Mouse (Mus musculus): ENCODE results near the gene Tmem259. TPM values are rescaled to one million over a fixed set of nuclear protein-coding genes. Genes with fewer than 3 reads are reported as not detected.

Tmem259 gene
- total and polyA plus RNA-seq, 3 experiments: 41.6 to 264 (median 79.8) TPM

DNA sequence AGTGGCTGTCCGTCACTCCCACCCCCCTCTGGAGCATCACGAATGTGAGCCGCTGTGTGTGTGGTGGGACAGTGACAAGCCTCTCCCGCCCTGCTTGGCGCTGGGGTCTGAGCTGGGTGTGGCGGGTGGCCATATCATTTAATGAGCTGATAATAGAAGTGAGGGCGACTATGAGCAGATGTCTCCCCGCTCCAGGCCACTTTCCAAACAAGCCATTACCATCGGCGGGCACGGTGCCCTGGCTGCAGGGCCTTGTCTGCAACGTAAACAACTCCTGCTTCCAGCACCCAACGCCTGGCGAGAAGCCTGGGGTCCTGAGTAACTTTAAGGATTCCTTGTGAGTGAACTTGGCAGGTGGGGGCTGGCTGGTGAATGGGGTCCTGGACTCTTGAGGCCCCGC is 13.7 kb upstream of the Tmem259 start:
- no peak for DNase-seq (ENCODE audit: low spot score)
- H3K4me3 ChIP-seq (ENCODE audit: low read depth, low read length): peak overlapping the region; percentile 74
- peaks cover 64% of the 10 kb centered on the region for H3K4me1 ChIP-seq (ENCODE audit: insufficient read depth, low read depth, low read length)
- TF ChIP-seq TAL1 (conservative IDR thresholded peaks at IDR 0.05; ENCODE audit: low read depth, low read length) (no peak), POLR2AphosphoS5 (IDR thresholded peaks at IDR 0.05; ENCODE audit: insufficient replicate concordance, low read depth, low read length) (no peak), GATA1 (IDR thresholded peaks at IDR 0.05; ENCODE audit: borderline replicate concordance, low read length) (no peak), CTCF (IDR thresholded peaks at IDR 0.05; ENCODE audit: low read depth, low read length) (no peak), GATA2 (IDR thresholded peaks at IDR 0.05; ENCODE audit: borderline replicate concordance, low read depth, low read length) (no peak)
- no peaks in the 10 kb centered on the region for H3K9me3 ChIP-seq (replicated peaks)
- no peak for ATAC-seq (ENCODE audit: extremely low read depth, insufficient number of reproducible peaks, low FRiP score, poor library complexity, severe bottlenecking)
- no peaks in the 10 kb centered on the region for H3K27me3 ChIP-seq (ENCODE audit: insufficient read depth, low read length)
- H3K36me3 ChIP-seq (replicated peaks): peaks cover 66% of the 10 kb centered on the region

DNA sequence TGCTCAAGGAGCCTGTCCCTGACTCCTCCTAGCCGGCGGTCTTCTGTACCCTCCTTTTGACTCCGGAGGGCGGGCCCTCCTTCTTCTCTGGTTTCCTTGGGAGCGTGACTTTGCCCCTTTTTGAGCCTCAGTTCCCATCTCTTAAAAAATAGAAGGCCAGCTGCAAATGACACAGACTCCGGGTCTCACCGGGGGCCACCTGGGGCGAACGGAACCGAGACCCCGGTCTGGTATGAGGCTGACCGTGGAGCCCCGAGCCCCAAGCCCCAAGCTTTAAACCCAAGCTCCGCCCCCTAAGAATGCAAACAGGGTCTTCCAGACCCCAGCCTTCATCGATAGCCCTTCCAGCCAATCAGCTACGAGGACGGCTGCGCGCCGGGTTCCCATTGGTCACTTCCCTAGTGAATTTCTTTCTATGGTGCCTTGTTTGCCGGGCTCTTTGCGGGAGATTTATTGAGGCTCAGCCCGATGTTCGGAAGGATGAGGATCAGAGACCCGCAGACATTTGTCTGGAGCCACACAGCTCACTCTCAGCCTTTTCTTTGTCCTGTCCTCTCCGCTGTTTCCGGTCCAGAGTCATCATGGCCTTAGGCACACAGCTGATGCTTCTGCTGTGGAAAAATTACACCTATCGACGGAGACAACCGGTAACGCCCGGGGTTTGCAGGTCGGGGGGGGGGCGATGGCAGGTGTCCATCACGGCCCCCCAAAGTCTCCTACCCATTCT is 13.1 kb upstream of the Tmem259 start:
- DNase-seq (ENCODE audit: low spot score) (peak; percentile 95), ATAC-seq (ENCODE audit: extremely low read depth, insufficient number of reproducible peaks, low FRiP score, poor library complexity, severe bottlenecking) (peak; percentile 71)
- Histone ChIP-seq H3K4me3 (ENCODE audit: low read depth, low read length) (peak overlapping the region; percentile 74), H3K9me3 (replicated peaks) (peaks cover 4% of the 10 kb centered on the region), H3K4me1 (ENCODE audit: insufficient read depth, low read depth, low read length) (peaks cover 62% of the 10 kb centered on the region), H3K36me3 (replicated peaks) (peaks cover 64% of the 10 kb centered on the region), H3K27me3 (ENCODE audit: insufficient read depth, low read length) (no peaks in the 10 kb centered on the region)
- TF ChIP-seq CTCF (IDR thresholded peaks at IDR 0.05; ENCODE audit: low read depth, low read length) (no peak), GATA1 (IDR thresholded peaks at IDR 0.05; ENCODE audit: borderline replicate concordance, low read length) (no peak), TAL1 (conservative IDR thresholded peaks at IDR 0.05; ENCODE audit: low read depth, low read length) (no peak), POLR2AphosphoS5 (IDR thresholded peaks at IDR 0.05; ENCODE audit: insufficient replicate concordance, low read depth, low read length) (no peak), GATA2 (IDR thresholded peaks at IDR 0.05; ENCODE audit: borderline replicate concordance, low read depth, low read length) (no peak)

DNA sequence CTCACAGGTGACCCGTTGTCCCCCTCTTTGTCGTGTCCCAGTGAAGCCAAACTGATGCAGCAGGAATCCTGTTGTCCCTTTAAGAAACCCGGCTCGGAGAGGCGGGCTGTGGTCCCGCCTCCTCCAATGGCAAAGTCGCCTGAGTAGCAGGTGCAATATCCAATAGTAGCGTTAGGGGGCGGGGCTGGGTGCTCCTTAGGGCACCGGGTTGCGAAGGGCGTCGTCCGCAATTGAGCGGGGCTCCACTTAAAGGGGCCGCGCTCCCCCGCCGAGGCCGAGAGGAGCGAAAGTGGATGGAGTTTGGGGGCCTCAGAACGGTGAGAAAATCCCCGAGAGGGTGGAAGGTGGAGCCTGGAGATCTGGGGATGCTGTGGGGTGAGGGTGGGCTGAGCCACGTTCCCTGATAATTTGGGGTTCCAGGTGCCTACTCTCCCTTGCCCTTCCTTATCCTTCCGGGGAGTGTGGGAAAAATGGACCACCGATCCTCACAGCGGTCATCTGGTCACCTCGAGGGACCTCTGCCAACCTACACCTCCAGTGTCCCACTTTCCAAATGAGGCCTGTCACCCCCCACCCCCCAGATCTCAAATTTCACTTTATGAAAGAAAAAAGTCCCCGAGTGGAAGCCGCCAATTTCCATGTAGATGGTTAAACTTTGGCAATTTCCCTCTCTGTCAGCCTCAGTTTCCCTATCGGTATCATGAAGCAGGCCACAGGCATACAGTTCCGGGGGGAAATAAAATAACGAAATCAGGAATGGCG is 12.3 kb upstream of the Tmem259 start, which contains the start of gene Abca7:
Abca7 (plus strand) TSS at position 223 of the 762 bp plus-strand sequence.
- Histone ChIP-seq H3K4me3 (ENCODE audit: low read depth, low read length) (peak within 1 kb of the TSS; percentile 74), H3K9me3 (replicated peaks) (peaks cover 9% of the 10 kb centered on the region), H3K4me1 (ENCODE audit: insufficient read depth, low read depth, low read length) (peaks cover 57% of the 10 kb centered on the region), H3K36me3 (replicated peaks) (peaks cover 59% of the 10 kb centered on the region), H3K27me3 (ENCODE audit: insufficient read depth, low read length) (no peaks in the 10 kb centered on the region)
- TF ChIP-seq TAL1 (conservative IDR thresholded peaks at IDR 0.05; ENCODE audit: low read depth, low read length) (no peak), GATA2 (IDR thresholded peaks at IDR 0.05; ENCODE audit: borderline replicate concordance, low read depth, low read length) (no peak), CTCF (IDR thresholded peaks at IDR 0.05; ENCODE audit: low read depth, low read length) (no peak), GATA1 (IDR thresholded peaks at IDR 0.05; ENCODE audit: borderline replicate concordance, low read length) (no peak), POLR2AphosphoS5 (IDR thresholded peaks at IDR 0.05; ENCODE audit: insufficient replicate concordance, low read depth, low read length) (no peak)
- ATAC-seq (ENCODE audit: extremely low read depth, insufficient number of reproducible peaks, low FRiP score, poor library complexity, severe bottlenecking) (peak; percentile 85), DNase-seq (ENCODE audit: low spot score) (peak; percentile 97)

- Histone ChIP-seq H3K4me3 (ENCODE audit: low read depth, low read length) (peak overlapping the region; percentile 74; the same call in 1 of the 2 replicates), H3K4me1 (ENCODE audit: insufficient read depth, low read depth, low read length) (peaks cover 61% of the 10 kb centered on the region), H3K27me3 (ENCODE audit: insufficient read depth, low read length) (no peaks in the 10 kb centered on the region), H3K36me3 (replicated peaks) (peaks cover 55% of the 10 kb centered on the region), H3K9me3 (replicated peaks) (peaks cover 12% of the 10 kb centered on the region)
- no peak for ATAC-seq (ENCODE audit: extremely low read depth, insufficient number of reproducible peaks, low FRiP score, poor library complexity, severe bottlenecking)
- DNase-seq (ENCODE audit: low spot score): no peak
- TF ChIP-seq CTCF (IDR thresholded peaks at IDR 0.05; ENCODE audit: low read depth, low read length): no peak
- no peak for TF ChIP-seq GATA1 (IDR thresholded peaks at IDR 0.05; ENCODE audit: borderline replicate concordance, low read length)
- no peak for TF ChIP-seq GATA2 (IDR thresholded peaks at IDR 0.05; ENCODE audit: borderline replicate concordance, low read depth, low read length)
- TF ChIP-seq POLR2AphosphoS5 (IDR thresholded peaks at IDR 0.05; ENCODE audit: insufficient replicate concordance, low read depth, low read length): no peak
- no peak for TF ChIP-seq TAL1 (conservative IDR thresholded peaks at IDR 0.05; ENCODE audit: low read depth, low read length)
These were observed 11.5 kb upstream of the Tmem259 start for GRCm38 (mm10) chr10:79995636-79996035.

DNA sequence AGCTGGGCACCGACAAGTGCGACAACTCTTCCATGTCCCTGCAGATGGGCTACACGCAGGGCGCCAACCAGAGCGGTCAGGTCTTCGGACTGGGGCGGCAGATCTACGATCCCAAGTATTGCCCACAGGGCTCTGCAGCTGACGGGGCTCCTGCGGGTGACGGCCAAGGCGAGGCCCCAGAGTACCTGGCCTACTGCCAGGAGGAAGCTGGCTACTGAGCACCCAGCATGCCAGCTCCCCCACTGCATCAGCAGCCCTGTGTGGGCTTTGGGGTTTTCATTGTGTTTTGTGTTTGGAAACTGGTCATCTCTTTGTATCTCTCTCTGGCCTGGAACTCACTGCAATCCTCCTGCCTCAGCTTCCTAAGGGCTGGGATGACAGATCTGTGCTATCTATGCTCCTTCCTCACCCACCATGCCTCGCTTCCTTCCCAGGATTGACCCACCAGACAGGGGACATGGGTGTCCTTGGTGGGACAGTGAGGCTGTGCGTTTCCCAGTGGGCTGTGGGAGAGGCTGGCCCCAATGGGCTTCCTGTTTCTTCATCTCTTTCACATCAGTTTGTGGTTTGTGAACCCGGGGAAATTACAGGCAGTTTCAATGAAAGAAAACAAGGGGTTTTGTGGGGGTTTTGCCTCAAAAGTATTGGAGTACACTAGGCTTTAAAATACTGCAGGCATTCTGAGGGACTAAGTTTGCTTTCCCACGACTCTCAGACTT is 10.4 kb upstream of the Tmem259 start:
- Histone ChIP-seq H3K27me3 (ENCODE audit: insufficient read depth, low read length) (peaks cover 4% of the 10 kb centered on the region; the same call in 1 of the 2 replicates), H3K9me3 (replicated peaks) (peaks cover 12% of the 10 kb centered on the region), H3K36me3 (replicated peaks) (peaks cover 44% of the 10 kb centered on the region), H3K4me3 (ENCODE audit: low read depth, low read length) (peak overlapping the region; percentile 36; the same call in 1 of the 2 replicates), H3K4me1 (ENCODE audit: insufficient read depth, low read depth, low read length) (peaks cover 60% of the 10 kb centered on the region)
- no peak for ATAC-seq (ENCODE audit: extremely low read depth, insufficient number of reproducible peaks, low FRiP score, poor library complexity, severe bottlenecking)
- no peak for TF ChIP-seq TAL1 (conservative IDR thresholded peaks at IDR 0.05; ENCODE audit: low read depth, low read length)
- no peak for TF ChIP-seq GATA1 (IDR thresholded peaks at IDR 0.05; ENCODE audit: borderline replicate concordance, low read length)
- TF ChIP-seq GATA2 (IDR thresholded peaks at IDR 0.05; ENCODE audit: borderline replicate concordance, low read depth, low read length): no peak
- TF ChIP-seq POLR2AphosphoS5 (IDR thresholded peaks at IDR 0.05; ENCODE audit: insufficient replicate concordance, low read depth, low read length): no peak
- TF ChIP-seq CTCF (IDR thresholded peaks at IDR 0.05; ENCODE audit: low read depth, low read length): no peak
- no peak for DNase-seq (ENCODE audit: low spot score)
